Mouse (Mus musculus): ENCODE measurements at regions not wholly inside any gene's neighbourhood (a gene's known extent, or its start where the extent isn't known, plus 50 kb on each side); places are given as distances from the start of the nearest gene placed in this dataset.

DNA sequence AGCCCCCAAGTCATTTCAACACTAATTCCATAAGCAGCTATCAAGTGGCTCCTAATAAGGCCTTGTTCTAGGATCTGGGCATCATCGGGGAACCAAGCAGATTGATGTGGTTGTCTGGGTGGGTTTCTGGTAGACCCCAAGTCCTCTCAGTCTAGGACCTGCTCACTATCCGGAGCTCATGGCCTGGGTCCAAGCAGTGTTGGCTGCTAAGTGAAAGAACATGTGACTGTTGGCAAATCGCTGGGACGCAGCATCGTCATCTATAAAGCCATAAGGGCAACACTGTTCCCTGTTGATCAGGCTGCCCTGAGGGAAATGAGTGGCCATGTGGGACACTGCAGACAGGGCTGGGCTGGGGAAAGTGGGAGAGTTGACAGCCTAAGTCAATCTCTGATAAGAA, 50.2 kb upstream of the Lrfn2 start:
- DNase-seq (ENCODE audit: low spot score in 2 of 2) = no peak
